In the genomic region with DNA sequence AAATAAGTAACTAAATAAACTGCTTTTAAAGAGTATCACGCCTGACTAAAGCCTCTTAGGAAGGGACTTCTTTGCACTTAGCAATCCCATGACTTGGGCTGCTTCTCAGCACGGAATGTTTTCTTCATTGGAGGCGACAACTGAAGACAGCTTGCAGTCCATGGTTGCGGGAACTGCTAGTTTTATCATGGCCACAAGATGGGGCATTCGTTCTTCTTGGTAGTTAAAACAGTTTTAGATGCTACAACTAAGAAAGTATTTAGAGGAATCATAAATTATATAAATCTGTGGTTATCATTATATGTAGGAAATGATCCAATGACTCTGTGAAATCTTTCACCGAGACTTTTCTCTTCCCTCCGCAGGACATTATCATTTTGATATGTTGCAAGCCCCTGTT, we compare ENCODE assay signal across 7 mouse cellular contexts. TPM values are rescaled to one million over a fixed set of nuclear protein-coding genes. Genes with fewer than 3 reads are reported as not detected.
DNase-seq lines count a peak whose midpoint lies in the region; ATAC-seq and TF ChIP-seq lines count a peak whose summit lies in the region.

No protein-coding gene starts in this region.

- H3K27ac ChIP-seq in heart, adult 2 months: no peak overlapping the region
- no peak overlapping the region for H3K27ac ChIP-seq in lung, embryonic 16.5 days (ENCODE audit: low read length)

- TF ChIP-seq EP300 in heart, adult 2 months (IDR thresholded peaks at IDR 0.05; ENCODE audit: insufficient read depth, low read depth, low read length): no peak

- H3K4me3 ChIP-seq in heart, adult 2 months: no peak overlapping the region
- H3K4me3 ChIP-seq in lung, embryonic 16.5 days (ENCODE audit: low read length): no peak overlapping the region

- TF ChIP-seq POLR2A in heart, adult 2 months (IDR thresholded peaks at IDR 0.05; ENCODE audit: insufficient read depth, low read depth, low read length): no peak

- peak; percentile 82 for TF ChIP-seq CTCF in heart, adult 2 months (IDR thresholded peaks at IDR 0.05)

- intact Hi-C loops in heart, adult 2 months (cut with DNase I): loop anchor here (1.0 kb wide), 1 partner anchor 149 kb away; no protein-coding TSS in a partner anchor

- peak; percentile 72 for DNase-seq in CD4-positive, CD25-positive, alpha-beta regulatory T cell, adult 2 months (ENCODE audit: low read depth, low spot score)
- DNase-seq in MN1 (ENCODE audit: low spot score): peak; percentile 58
- DNase-seq in cerebellum, postnatal 10 days: peak; percentile 78 to 82
- DNase-seq in heart, adult 2 months: peak; percentile 43 to 50
- peak; percentile 79 for DNase-seq in layer of hippocampus, adult 11-12 months (ENCODE audit: low spot score)
- peak; percentile 77 to 82 for DNase-seq in right cerebral cortex, postnatal 10 days (ENCODE audit: low spot score in 2 of 2)

- H3K9me3 ChIP-seq in lung, embryonic 16.5 days (ENCODE audit: control insufficient read depth, low read length): no peaks in the 10 kb centered on the region

- peaks cover 4% of the 10 kb centered on the region for H3K4me1 ChIP-seq in heart, adult 2 months (ENCODE audit: control insufficient read depth, insufficient read depth, low read length)
- H3K4me1 ChIP-seq in lung, embryonic 16.5 days (replicated peaks; ENCODE audit: control insufficient read depth, insufficient read depth, low read length): peaks cover 5% of the 10 kb centered on the region; the same call in 1 of the 2 replicates

- peak overlapping the region; percentile 50; the same call in 1 of the 2 replicates for H3K4me2 ChIP-seq in lung, embryonic 16.5 days (ENCODE audit: low read depth, low read length)

- no peak overlapping the region for H3K9ac ChIP-seq in heart, adult 2 months (ENCODE audit: low read depth, low read length)
- H3K9ac ChIP-seq in lung, embryonic 16.5 days (ENCODE audit: low read length): no peak overlapping the region

- H3K36me3 ChIP-seq in heart, adult 2 months (ENCODE audit: control insufficient read depth, insufficient read depth, low read length): no peaks in the 10 kb centered on the region
- H3K36me3 ChIP-seq in lung, embryonic 16.5 days (ENCODE audit: control insufficient read depth, insufficient read depth, low read length): no peaks in the 10 kb centered on the region

- whole genome bisulfite sequencing in heart, adult 2 months: 20% methylated on average over 7 of the region's 7 CpGs
- WGBS in lung, embryonic 16.5 days: 36% methylated on average over 7 of the region's 7 CpGs

- 0 out of 2 replicates have a peak, but pooled peaks have one; percentile 20 for ATAC-seq in lung, embryonic 16.5 days (ENCODE audit: low read depth)

- no peaks in the 10 kb centered on the region for H3K27me3 ChIP-seq in heart, adult 2 months (ENCODE audit: control insufficient read depth, insufficient read depth, low read length)
- H3K27me3 ChIP-seq in lung, embryonic 16.5 days (ENCODE audit: control insufficient read depth, insufficient read depth, low read depth, low read length): no peaks in the 10 kb centered on the region

- H3K79me2 ChIP-seq in heart, adult 2 months (replicated peaks; ENCODE audit: control insufficient read depth, insufficient read depth, low read length): no peaks in the 10 kb centered on the region

RNA-seq across cellular contexts. Expression of gene Gtf2a1, which starts 50.4 kb away (rescaled TPM):
- 10 to 100 TPM; 25.3 to 28.3 TPM for total RNA-seq in heart, adult 2 months (2021)
- polyA plus RNA-seq in heart, adult 2 months (2012; rRNA removed): 9.1 and 12.3 TPM in 2 replicates
- 42.5 and 46.9 TPM in 2 replicates for polyA plus RNA-seq in lung, embryonic 16.5 days (2015; fragmentation: Nextera tagmentation; extraction: Ambion mirVana)
